Mouse (Mus musculus) megakaryocyte-erythroid progenitor cell, adult 5-6 weeks (primary cell): ENCODE measurements around the gene Wnt4. TPM values are rescaled to one million over a fixed set of nuclear protein-coding genes. Genes with fewer than 3 reads are reported as not detected.

Experiments used
- total RNA-seq, 2 experiments: library from RNA; stranded (forward) in 1 of 2; stranded (reverse) in 1 of 2; fragments of 200-1000, 215-1000 nt in 1 of 2; fragments of >200 nt in 1 of 2; fragmentation: Nextera tagmentation in 1 of 2; gene quantifications; 2 replicates each; pipeline ENCODE4 v1.2.3; 2014 to 2017

The Wnt4 gene
- total RNA-seq, 2 experiments from 2014 or later: not detected

Other genes starting within 250 kb of the Wnt4 start
- 10.3 and 10.4 TPM in 2 replicates for gene Zbtb40, start 228.7 kb upstream of the Wnt4 start, total RNA-seq (2014; fragmentation: Nextera tagmentation)
- 5.7 and 7.1 TPM in 2 replicates for gene Zbtb40, start 228.7 kb upstream of the Wnt4 start, total RNA-seq (2017)
- gene Cdc42, start 80.2 kb downstream of the Wnt4 start, total RNA-seq (2014; fragmentation: Nextera tagmentation): 264 and 276 TPM in 2 replicates
- gene Cdc42, start 80.2 kb downstream of the Wnt4 start, total RNA-seq (2017): 406 and 434 TPM in 2 replicates
- not detected in 2 replicates for gene Cela3a, start 132.3 kb downstream of the Wnt4 start, total RNA-seq (2014; fragmentation: Nextera tagmentation)
- not detected in 2 replicates for gene Cela3a, start 132.3 kb downstream of the Wnt4 start, total RNA-seq (2017)
- not detected in 2 replicates for gene Cela3b, start 153.1 kb downstream of the Wnt4 start, total RNA-seq (2014; fragmentation: Nextera tagmentation)
- not detected in 2 replicates for gene Cela3b, start 153.1 kb downstream of the Wnt4 start, total RNA-seq (2017)
- gene 1700013G24Rik, start 175.8 kb downstream of the Wnt4 start, total RNA-seq (2014; fragmentation: Nextera tagmentation): not detected in 2 replicates
- not detected in 2 replicates for gene 1700013G24Rik, start 175.8 kb downstream of the Wnt4 start, total RNA-seq (2017)
- gene Hspg2, start 191.3 kb downstream of the Wnt4 start, total RNA-seq (2014; fragmentation: Nextera tagmentation): 0.22 TPM in 1 of 2 replicates, not detected in the other
- gene Hspg2, start 191.3 kb downstream of the Wnt4 start, total RNA-seq (2017): not detected in 2 replicates